Mouse (Mus musculus): Measurements from ENCODE around the gene Adarb1.

GRCm38 (mm10) chr10:77272980-77273730 lies 144.9 kb downstream of the Adarb1 start:
- no peak for TF ChIP-seq CTCF (IDR thresholded peaks at IDR 0.05; ENCODE audit: borderline replicate concordance, extremely low read depth, insufficient read depth, insufficient read length)
- TF ChIP-seq POLR2A (IDR thresholded peaks at IDR 0.05; ENCODE audit: borderline replicate concordance, extremely low read depth, insufficient read depth, insufficient read length, poor library complexity, severe bottlenecking) = no peak

Data from brain, embryonic 14.5 days (tissue).